Comparison of ENCODE assay signal across 8 mouse cellular contexts in genomic region chr4:149136116-149136850, GRCm38 (mm10). TPM values are rescaled to one million over a fixed set of nuclear protein-coding genes. Genes with fewer than 3 reads are reported as not detected.
DNase-seq lines count a peak whose midpoint lies in the region; ATAC-seq and TF ChIP-seq lines count a peak whose summit lies in the region.

No protein-coding gene starts in this region.

- ATAC-seq in hindbrain, embryonic 14.5 days (ENCODE audit: low FRiP score) = no peak

- H3K27ac ChIP-seq in left cerebral cortex, adult 2 months = peak overlapping the region; percentile 80; the same call in 1 of the 2 replicates
- no peak overlapping the region for H3K27ac ChIP-seq in hindbrain, embryonic 14.5 days

- intact Hi-C loops in left cerebral cortex, adult 2 months (cut with DNase I) = loop anchor here (5.0 kb wide), 1 partner anchor 171 kb away; the partner anchor contains the start of gene Kif1b
- intact Hi-C loops in left cerebral cortex, postnatal 14 days (cut with DNase I) = loop anchor here (2.0 kb wide), 1 partner anchor 59 kb away; no protein-coding TSS in a partner anchor
- intact Hi-C loops in gastrocnemius, postnatal 14 days (cut with DNase I; ENCODE audit: low total_unique reads) = no loop called here

- H3ac ChIP-seq in myocyte (ENCODE audit: control insufficient read depth, insufficient read length) = peak overlapping the region; percentile 5

- H3K27me3 ChIP-seq in hindbrain, embryonic 14.5 days (ENCODE audit: control insufficient read depth, insufficient read depth, low read length) = no peaks in the 10 kb centered on the region
- H3K27me3 ChIP-seq in myocyte (ENCODE audit: control insufficient read depth, insufficient read depth, insufficient read length) = no peaks in the 10 kb centered on the region

- no peak for TF ChIP-seq CTCF in left cerebral cortex, adult 2 months (IDR thresholded peaks at IDR 0.05)

- DNase-seq in left cerebral cortex, adult 2 months (ENCODE audit: extremely low spot score in 1 of 2, low spot score in 2 of 2) = no peak
- no peak for DNase-seq in left cerebral cortex, postnatal 14 days (ENCODE audit: low spot score in 2 of 2)
- peak; percentile 24 for DNase-seq in cerebellum, adult 8-10 months
- DNase-seq in hindbrain, embryonic 14.5 days (ENCODE audit: low spot score) = no peak
- no peak for DNase-seq in embryo, embryonic 10.5 days (ENCODE audit: low spot score)
- DNase-seq in frontal cortex, postnatal 14 days (ENCODE audit: low spot score in 2 of 2) = no peak
- DNase-seq in gastrocnemius, postnatal 14 days = no peak

- H3K9ac ChIP-seq in hindbrain, embryonic 14.5 days = peak overlapping the region; percentile 73; the same call in 1 of the 2 replicates

- H3K4me1 ChIP-seq in hindbrain, embryonic 14.5 days (replicated peaks; ENCODE audit: control insufficient read depth, insufficient read depth, low read length) = 0 out of 2 replicates have a peak, but pooled peaks cover 5% of the 10 kb centered on the region

- no peak for TF ChIP-seq POLR2A in myocyte (IDR thresholded peaks at IDR 0.05; ENCODE audit: insufficient read length, low read depth)

- H3K36me3 ChIP-seq in hindbrain, embryonic 14.5 days (replicated peaks; ENCODE audit: control insufficient read depth, insufficient read depth) = no peaks in the 10 kb centered on the region
- no peaks in the 10 kb centered on the region for H3K36me3 ChIP-seq in myocyte (ENCODE audit: control insufficient read depth, insufficient read depth)

- peaks cover 3% of the 10 kb centered on the region for H3K79me2 ChIP-seq in myocyte (ENCODE audit: control insufficient read depth, insufficient read depth)

- peak overlapping the region; percentile 68 for H3K4me2 ChIP-seq in hindbrain, embryonic 14.5 days (replicated peaks)
- peak overlapping the region; percentile 78 for H3K4me2 ChIP-seq in myocyte (ENCODE audit: low read depth)

- peak overlapping the region; percentile 82 for H3K4me3 ChIP-seq in left cerebral cortex, adult 2 months
- peak overlapping the region; percentile 71 for H3K4me3 ChIP-seq in hindbrain, embryonic 14.5 days (replicated peaks; ENCODE audit: low read length)
- peak overlapping the region; percentile 56 for H3K4me3 ChIP-seq in myocyte

- WGBS in hindbrain, embryonic 14.5 days = 68% methylated on average over 18 of the region's 18 CpGs

- H3K9me3 ChIP-seq in hindbrain, embryonic 14.5 days (ENCODE audit: control insufficient read depth, low read length) = no peaks in the 10 kb centered on the region

TF ChIP-seq in myocyte, 11 proteins besides CTCF, POLR2A, EP300 and RAD21:
- TF ChIP-seq USF1 (IDR thresholded peaks at IDR 0.05; ENCODE audit: low read depth) (no peak), REST (IDR thresholded peaks at IDR 0.05; ENCODE audit: insufficient read depth, insufficient read length) (no peak), MYOD1 (IDR thresholded peaks at IDR 0.05; ENCODE audit: control insufficient read depth in 1 of 3, insufficient read length in 2 of 3, low read depth in 2 of 3) (no peak), CEBPB (IDR thresholded peaks at IDR 0.05; ENCODE audit: insufficient read depth, poor library complexity, severe bottlenecking) (no peak), E2F4 (IDR thresholded peaks at IDR 0.05; ENCODE audit: insufficient read depth) (no peak)

RNA-seq across cellular contexts. Expression of gene Cenps, which starts 1.1 kb away (rescaled TPM):
- total RNA-seq in left cerebral cortex, adult 2 months (2021) = 10 to 100 TPM; 30.5 to 32.7 TPM
- 10 to 100 TPM; 22.7 to 24.1 TPM for total RNA-seq in left cerebral cortex, postnatal 14 days (2021)
- polyA plus RNA-seq in hindbrain, embryonic 14.5 days (2014; fragmentation: Nextera tagmentation; extraction: Ambion mirVana) = 16.9 and 18.7 TPM in 2 replicates
- polyA plus RNA-seq in myocyte (2012; fragmentation: generic; extraction: Trizol) = 7.3 TPM
- 1 to 10 TPM; 5.6 to 6.5 TPM for total RNA-seq in gastrocnemius, postnatal 14 days (2021)

RNA-seq across cellular contexts. Expression of gene Cort, which starts 9.7 kb away (rescaled TPM):
- total RNA-seq in left cerebral cortex, adult 2 months (2021) = 10 to 100 TPM; 12.6 to 14.1 TPM
- 10 to 100 TPM; 16.3 to 21.3 TPM for total RNA-seq in left cerebral cortex, postnatal 14 days (2021)
- 0.41 and 0.99 TPM in 2 replicates for polyA plus RNA-seq in hindbrain, embryonic 14.5 days (2014; fragmentation: Nextera tagmentation; extraction: Ambion mirVana)
- not detected for polyA plus RNA-seq in myocyte (2012; fragmentation: generic; extraction: Trizol)
- total RNA-seq in gastrocnemius, postnatal 14 days (2021) = under 1 TPM in 1 of 2 experiments, not detected in 1; 0.33 TPM

RNA-seq across cellular contexts. Expression of gene Pgd, which starts 30.3 kb away (rescaled TPM):
- 10 to 100 TPM; 35.1 to 36.5 TPM for total RNA-seq in left cerebral cortex, adult 2 months (2021)
- 10 to 100 TPM; 42.5 to 45.3 TPM for total RNA-seq in left cerebral cortex, postnatal 14 days (2021)
- 46.4 TPM in 2 replicates for polyA plus RNA-seq in hindbrain, embryonic 14.5 days (2014; fragmentation: Nextera tagmentation; extraction: Ambion mirVana)
- polyA plus RNA-seq in myocyte (2012; fragmentation: generic; extraction: Trizol) = 162 TPM
- 10 to 100 TPM; 20.7 to 22.4 TPM for total RNA-seq in gastrocnemius, postnatal 14 days (2021)

RNA-seq across cellular contexts. Expression of gene Dffa, which starts 32.3 kb away (rescaled TPM):
- total RNA-seq in left cerebral cortex, adult 2 months (2021) = 10 to 100 TPM; 62.2 to 69.7 TPM
- 10 to 100 TPM; 58.3 to 61.6 TPM for total RNA-seq in left cerebral cortex, postnatal 14 days (2021)
- polyA plus RNA-seq in hindbrain, embryonic 14.5 days (2014; fragmentation: Nextera tagmentation; extraction: Ambion mirVana) = 20.1 and 20.8 TPM in 2 replicates
- 17.5 TPM for polyA plus RNA-seq in myocyte (2012; fragmentation: generic; extraction: Trizol)
- total RNA-seq in gastrocnemius, postnatal 14 days (2021) = 10 to 100 TPM; 43.4 to 47.4 TPM

RNA-seq across cellular contexts. Expression of gene Pex14, which starts 36.6 kb away (rescaled TPM):
- 10 to 100 TPM; 49.3 to 50.4 TPM for total RNA-seq in left cerebral cortex, adult 2 months (2021)
- total RNA-seq in left cerebral cortex, postnatal 14 days (2021) = 10 to 100 TPM; 36.5 to 41.7 TPM
- 46.7 and 47.0 TPM in 2 replicates for polyA plus RNA-seq in hindbrain, embryonic 14.5 days (2014; fragmentation: Nextera tagmentation; extraction: Ambion mirVana)
- polyA plus RNA-seq in myocyte (2012; fragmentation: generic; extraction: Trizol) = 71.5 TPM
- total RNA-seq in gastrocnemius, postnatal 14 days (2021) = 10 to 100 TPM; 19.4 to 20.5 TPM

Comparison
In these comparisons a context has a peak if more than half of its experiments do, and no peak if none do; other contexts are left out.
1. RNA of gene Cort, which starts 9.7 kb away (total RNA-seq): 16.3 to 21.3 TPM in left cerebral cortex, postnatal 14 days and 12.6 to 14.1 TPM in left cerebral cortex, adult 2 months; 0.33 TPM in gastrocnemius, postnatal 14 days; every median in the first group is over 10 times any median in the second.
2. Peak in every context shown above with its lines, with median percentiles within 50 percentile points of each other: H3K4me3 ChIP-seq.